Mouse (Mus musculus) forebrain, embryonic 13.5 days (tissue): Measurements from ENCODE around the gene Tnfaip8l2. TPM values are rescaled to one million over a fixed set of nuclear protein-coding genes. Genes with fewer than 3 reads are reported as not detected.
"Not testable (repeated sequence)": the region's sequence is repeated elsewhere in the genome, so short reads cannot be mapped to it uniquely, and the experiment has no call there.

Source experiments
- ATAC-seq: fragments of 200-750 bp; cut with Nextera tagmentation; 2 replicates; pipeline ENCODE4 v1.8.0; 2017
- H3K27ac ChIP-seq: fragments of 300-500 bp; sonication (generic); 2 replicates; pipeline ENCODE4 v1.5.1; 2015; ENCODE audit warnings: inconsistent platforms, mild to moderate bottlenecking, moderate library complexity
- H3K27me3 ChIP-seq: fragments of 300-500 bp; sonication (generic); 2 replicates; pipeline ENCODE4 v1.6.1; 2015; ENCODE audit warnings: mild to moderate bottlenecking, inconsistent platforms
- H3K36me3 ChIP-seq: fragments of 300-500 bp; sonication (generic); 2 replicates; pipeline ENCODE4 v1.6.1; 2015; ENCODE audit warnings: mild to moderate bottlenecking, inconsistent platforms; ENCODE audit not compliant: poor library complexity, severe bottlenecking
- H3K4me1 ChIP-seq: fragments of 300-500 bp; sonication (generic); 2 replicates; pipeline ENCODE4 v1.6.1; 2015; ENCODE audit warnings: inconsistent platforms
- H3K4me2 ChIP-seq: fragments of 300-500 bp; sonication (generic); 2 replicates; pipeline ENCODE4 v1.6.1; 2015; ENCODE audit warnings: inconsistent platforms, mild to moderate bottlenecking, moderate library complexity
- H3K4me3 ChIP-seq: fragments of 300-500 bp; sonication (generic); 2 replicates; pipeline ENCODE4 v1.5.1; 2015; ENCODE audit warnings: mild to moderate bottlenecking, inconsistent platforms
- H3K9ac ChIP-seq: fragments of 300-500 bp; sonication (generic); 2 replicates; pipeline ENCODE4 v1.6.1; 2015; ENCODE audit warnings: mild to moderate bottlenecking, inconsistent platforms
- H3K9me3 ChIP-seq: fragments of 300-500 bp; sonication (generic); replicated peaks from 2 replicates; pipeline ENCODE4 v1.6.1; 2016; ENCODE audit warnings: inconsistent platforms
- WGBS: fragments of 180-500 bp; shearing (Covaris S2); methylation state at CpG from one replicate; pipeline ENCODE4 v1.1.7; 2015; 5-methylcytosine and 5-hydroxymethylcytosine counted together
- microRNA-seq: library from miRNA; unstranded; fragments of <30 nt; microRNA quantifications from one replicate; pipeline ENCODE4, GENCODE M21; 2016
- polyA plus RNA-seq: library from polyadenylated mRNA; unstranded; fragments of >200 nt; fragmentation: Nextera tagmentation; extraction: Ambion mirVana; gene quantifications from 2 replicates; pipeline ENCODE4 v1.2.1, GENCODE M21; 2015

Gene Tnfaip8l2
- polyA plus RNA-seq, 1 experiment from 2014 or later: 1.2 TPM

GRCm38 (mm10) chr3:95107308-95107707, 34.9 kb downstream of the Tnfaip8l2 start:
- H3K27ac ChIP-seq, H3K9me3 ChIP-seq, H3K27me3 ChIP-seq, H3K9ac ChIP-seq, ATAC-seq, H3K36me3 ChIP-seq: not testable (repeated sequence)
- peaks cover 17% of the 10 kb centered on the region for H3K4me1 ChIP-seq
- peak overlapping the region; percentile 100 for H3K4me3 ChIP-seq
- peak overlapping the region; percentile 63 for H3K4me2 ChIP-seq

- no peaks in the 10 kb centered on the region for H3K9me3 ChIP-seq
- H3K4me3 ChIP-seq: peak within 1 kb of the TSS; percentile 100
- H3K27ac ChIP-seq: peak within 1 kb of the TSS; percentile 82
- WGBS: under 1% methylated on average over 51 of the region's 51 CpGs
- H3K4me1 ChIP-seq: peaks cover 17% of the 10 kb centered on the region
- ATAC-seq: peak; percentile 92
- H3K9ac ChIP-seq: peak within 1 kb of the TSS; percentile 94
- no peaks in the 10 kb centered on the region for H3K27me3 ChIP-seq
- H3K4me2 ChIP-seq: peak within 1 kb of the TSS; percentile 85
- H3K36me3 ChIP-seq: 0 out of 2 replicates have a peak, but pooled peaks cover 7% of the 10 kb centered on the region
These were observed 35.6 kb downstream of the Tnfaip8l2 start, which contains the start of gene Pip5k1a for GRCm38 (mm10) chr3:95106338-95107117. TSS of gene Pip5k1a (minus strand) at chr3:95106930.

GRCm38 (mm10) chr3:95105586-95106337, 36.4 kb downstream of the Tnfaip8l2 start:
- peak overlapping the region; percentile 94 for H3K9ac ChIP-seq
- peak overlapping the region; percentile 82 for H3K27ac ChIP-seq
- no peaks in the 10 kb centered on the region for H3K27me3 ChIP-seq
- under 1% methylated on average over 16 of the region's 16 CpGs for WGBS
- H3K9me3 ChIP-seq: no peaks in the 10 kb centered on the region
- no peak for ATAC-seq
- H3K4me1 ChIP-seq: peaks cover 20% of the 10 kb centered on the region
- H3K4me3 ChIP-seq: peak overlapping the region; percentile 100
- H3K36me3 ChIP-seq: 0 out of 2 replicates have a peak, but pooled peaks cover 11% of the 10 kb centered on the region
- H3K4me2 ChIP-seq: peak overlapping the region; percentile 85

GRCm38 (mm10) chr3:95105121-95105520, 37.0 kb downstream of the Tnfaip8l2 start:
- 0 out of 2 replicates have a peak, but pooled peaks cover 11% of the 10 kb centered on the region for H3K36me3 ChIP-seq
- WGBS: 83% methylated on average over 4 of the region's 4 CpGs
- peak overlapping the region; percentile 94 for H3K9ac ChIP-seq
- H3K4me1 ChIP-seq: peaks cover 20% of the 10 kb centered on the region
- no peaks in the 10 kb centered on the region for H3K27me3 ChIP-seq
- ATAC-seq: no peak
- peak overlapping the region; percentile 100 for H3K4me3 ChIP-seq
- no peaks in the 10 kb centered on the region for H3K9me3 ChIP-seq
- H3K27ac ChIP-seq: no peak overlapping the region
- peak overlapping the region; percentile 85 for H3K4me2 ChIP-seq

DNA sequence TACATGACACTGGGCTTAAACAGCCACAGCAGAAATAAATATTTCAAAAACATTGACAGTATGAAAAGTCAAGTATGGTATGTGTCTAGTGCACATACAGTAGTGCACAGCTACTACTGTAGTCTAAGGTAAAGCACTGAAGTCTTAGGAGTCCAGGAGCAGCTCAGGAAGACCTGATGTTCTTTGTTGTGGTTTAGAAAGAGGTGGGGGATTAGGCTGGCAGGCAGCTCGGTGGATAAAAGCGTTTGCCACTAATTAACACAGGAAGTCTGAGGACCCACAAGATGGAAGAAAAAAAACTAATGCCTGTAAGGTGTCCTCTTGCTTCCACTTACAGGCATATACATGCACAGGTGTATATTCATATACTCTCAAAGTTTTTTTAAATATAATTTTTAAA, 41.3 kb downstream of the Tnfaip8l2 start:
- 4% methylated on average over 2 of the region's 2 CpGs for WGBS
- no peaks in the 10 kb centered on the region for H3K27me3 ChIP-seq

More for the DNA sequence above, 41.3 kb downstream of the Tnfaip8l2 start:
- no peak overlapping the region for H3K4me2 ChIP-seq
- no peak overlapping the region for H3K9ac ChIP-seq
- peaks cover 24% of the 10 kb centered on the region for H3K36me3 ChIP-seq
- H3K9me3 ChIP-seq: no peaks in the 10 kb centered on the region
- no peak overlapping the region for H3K27ac ChIP-seq
- no peak overlapping the region for H3K4me3 ChIP-seq
- no peak for ATAC-seq
- peaks cover 20% of the 10 kb centered on the region for H3K4me1 ChIP-seq

Small RNA genes lying within 50 kb of the gene (microRNA-seq; reads per million reads assigned to microRNA genes)
- gene Mir8099-1: not detected

Other genes with a start within 250 kb of the Tnfaip8l2 start
- gene Selenbp1, start 209.3 kb downstream of the Tnfaip8l2 start, polyA plus RNA-seq: 7.6 and 9.0 TPM in 2 replicates
- 4.3 TPM in 2 replicates for gene Rfx5, start 188.3 kb downstream of the Tnfaip8l2 start, polyA plus RNA-seq
- 23.6 and 25.5 TPM in 2 replicates for gene Pi4kb, start 167.6 kb downstream of the Tnfaip8l2 start, polyA plus RNA-seq
- gene Zfp687, start 126.9 kb downstream of the Tnfaip8l2 start, polyA plus RNA-seq: 26.6 and 27.8 TPM in 2 replicates
- gene Psmd4, start 99.7 kb downstream of the Tnfaip8l2 start, polyA plus RNA-seq: 299 and 311 TPM in 2 replicates
- gene Pip5k1a, start 35.4 kb downstream of the Tnfaip8l2 start, polyA plus RNA-seq: 20.4 and 20.6 TPM in 2 replicates
- gene Vps72, start 31.3 kb downstream of the Tnfaip8l2 start, polyA plus RNA-seq: 266 and 271 TPM in 2 replicates
- 0.72 and 0.81 TPM in 2 replicates for gene Tmod4, start 17.9 kb downstream of the Tnfaip8l2 start, polyA plus RNA-seq
- 99.5 and 106 TPM in 2 replicates for gene Scnm1, start 8.3 kb downstream of the Tnfaip8l2 start, polyA plus RNA-seq
- gene Lysmd1, start 8.3 kb downstream of the Tnfaip8l2 start, polyA plus RNA-seq: 29.6 and 30.8 TPM in 2 replicates
- gene Sema6c, start 18.1 kb upstream of the Tnfaip8l2 start, polyA plus RNA-seq: 14.1 and 14.6 TPM in 2 replicates
- gene Gabpb2, start 75.6 kb upstream of the Tnfaip8l2 start, polyA plus RNA-seq: 7.7 and 8.5 TPM in 2 replicates
- gene Cdc42se1, start 86.4 kb upstream of the Tnfaip8l2 start, polyA plus RNA-seq: 92.3 and 96.3 TPM in 2 replicates
- gene Mllt11, start 89.8 kb upstream of the Tnfaip8l2 start, polyA plus RNA-seq: 174 and 191 TPM in 2 replicates
- gene Gm128, start 99.2 kb upstream of the Tnfaip8l2 start, polyA plus RNA-seq: 0.19 and 0.38 TPM in 2 replicates
- gene Bnipl, start 108.8 kb upstream of the Tnfaip8l2 start, polyA plus RNA-seq: not detected in 2 replicates
- 39.6 and 40.0 TPM in 2 replicates for gene Mindy1, start 139.0 kb upstream of the Tnfaip8l2 start, polyA plus RNA-seq
- gene Prune1, start 139.7 kb upstream of the Tnfaip8l2 start, polyA plus RNA-seq: 28.4 and 32.7 TPM in 2 replicates
- 0.52 and 1.1 TPM in 2 replicates for gene Anxa9, start 164.8 kb upstream of the Tnfaip8l2 start, polyA plus RNA-seq
- 98.4 and 103 TPM in 2 replicates for gene Cers2, start 172.4 kb upstream of the Tnfaip8l2 start, polyA plus RNA-seq
- 45.4 and 51.8 TPM in 2 replicates for gene Setdb1, start 214.8 kb upstream of the Tnfaip8l2 start, polyA plus RNA-seq